Mouse (Mus musculus) heart, postnatal 0 days (tissue): ENCODE results near the gene Csnk2b.
A peak's percentile ranks its signal among the peaks of the same experiment; 100 is the strongest.

Experiments used
- CTCF ChIP-seq: IDR thresholded peaks from 2 replicates; pipeline ENCODE4 v1.5.1; 2016; ENCODE audit warnings: antibody characterized with exemption, control low read depth, low read depth
- EP300 ChIP-seq: IDR thresholded peaks from 2 replicates; pipeline ENCODE4 v1.6.1; 2016; ENCODE audit warnings: antibody characterized with exemption, low read depth

GRCm38 (mm10) chr17:35168541-35169207, 46.8 kb upstream of the Csnk2b start:
- TF ChIP-seq CTCF (peak; percentile 68), EP300 (no peak)
